In the genomic region with DNA sequence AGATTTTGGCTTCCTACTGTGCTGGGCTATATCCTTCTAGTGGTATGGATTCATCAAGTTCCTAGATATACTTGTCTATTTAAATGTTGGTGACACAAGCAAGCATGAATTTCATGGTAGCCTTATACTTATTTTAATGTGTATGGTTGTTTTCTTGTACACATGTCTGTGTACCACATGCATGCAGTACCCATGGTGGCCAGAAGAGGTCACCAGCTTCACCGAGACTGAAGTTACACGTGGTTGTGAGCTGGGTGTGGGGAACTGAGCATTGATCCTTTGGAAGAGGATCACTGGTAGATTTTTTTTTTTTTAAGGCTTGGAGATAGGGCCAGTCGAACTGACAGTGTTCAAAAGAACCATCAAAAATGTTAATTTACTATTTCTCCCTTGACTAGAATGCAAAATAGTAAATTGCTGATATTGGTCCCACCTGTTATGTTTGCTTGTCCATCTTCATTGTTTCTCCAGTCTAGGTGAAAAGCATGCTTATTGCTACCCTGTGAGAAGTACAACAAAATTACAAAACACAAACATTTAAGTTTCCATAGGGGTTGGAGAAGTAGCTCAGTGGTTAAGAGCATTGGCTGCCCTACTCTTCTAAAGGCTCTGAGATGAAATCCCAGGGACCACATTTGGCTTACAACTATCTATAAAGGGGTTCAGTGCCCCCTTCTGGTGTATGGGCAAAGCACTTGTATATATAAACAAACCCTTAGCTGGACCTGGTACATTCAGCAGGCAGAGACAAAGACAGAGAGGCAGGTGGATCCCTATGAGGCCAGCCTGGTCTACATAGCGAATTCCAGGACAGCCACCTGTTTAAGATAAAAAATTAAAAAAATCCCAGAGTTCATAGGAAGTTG, we compare ENCODE assay signal across 8 mouse cellular contexts. TPM values are rescaled to one million over a fixed set of nuclear protein-coding genes. Genes with fewer than 3 reads are reported as not detected.
DNase-seq lines count a peak whose midpoint lies in the region; ATAC-seq and TF ChIP-seq lines count a peak whose summit lies in the region.

No protein-coding gene starts in this region.

- ATAC-seq in kidney, embryonic 15.5 days (replicated peaks; ENCODE audit: low FRiP score) = no peak

- H3K9me3 ChIP-seq in kidney, embryonic 15.5 days (replicated peaks) = no peaks in the 10 kb centered on the region
- no peaks in the 10 kb centered on the region for H3K9me3 ChIP-seq in E14TG2a.4 (ENCODE audit: low read length)

- H3K27ac ChIP-seq in kidney, embryonic 15.5 days = no peak overlapping the region
- no peak overlapping the region for H3K27ac ChIP-seq in bone marrow, adult 2 months (ENCODE audit: control insufficient read depth, insufficient read depth, low read depth, low read length, poor library complexity)

- no peak overlapping the region for H3K4me2 ChIP-seq in kidney, embryonic 15.5 days

- no peak for TF ChIP-seq POLR2A in bone marrow, adult 2 months (IDR thresholded peaks at IDR 0.05; ENCODE audit: borderline replicate concordance, control insufficient read depth, low read depth, low read length)

- peak; percentile 28 for DNase-seq in kidney, adult 11 months
- DNase-seq in forelimb bud, embryonic 11.5 days (ENCODE audit: low read depth, low spot score) = peak; percentile 50
- DNase-seq in layer of hippocampus, postnatal 10 days (ENCODE audit: low spot score in 2 of 2) = peak; percentile 49 to 54
- DNase-seq in naive thymus-derived CD4-positive, alpha-beta T cell, adult 2 months (ENCODE audit: low read depth) = peak; percentile 84
- no peak for DNase-seq in Muller cell, postnatal 12 days (ENCODE audit: inconsistent ontology term)

- peak; percentile 92 for TF ChIP-seq CTCF in E14TG2a.4 (conservative IDR thresholded peaks at IDR 0.05; ENCODE audit: low read length)
- TF ChIP-seq CTCF in bone marrow, adult 2 months (IDR thresholded peaks at IDR 0.05; ENCODE audit: control insufficient read depth, insufficient read depth, low read length) = peak; percentile 82

- H3K27me3 ChIP-seq in kidney, embryonic 15.5 days = no peaks in the 10 kb centered on the region
- no peaks in the 10 kb centered on the region for H3K27me3 ChIP-seq in E14TG2a.4 (ENCODE audit: insufficient read depth, low read length)

- H3K4me1 ChIP-seq in kidney, embryonic 15.5 days = no peaks in the 10 kb centered on the region
- peaks cover 12% of the 10 kb centered on the region; the same call in 1 of the 2 replicates for H3K4me1 ChIP-seq in E14TG2a.4 (replicated peaks; ENCODE audit: low read depth, low read length)
- no peaks in the 10 kb centered on the region for H3K4me1 ChIP-seq in bone marrow, adult 2 months (ENCODE audit: control insufficient read depth, insufficient read depth, low read length)

- H3K4me3 ChIP-seq in kidney, embryonic 15.5 days (replicated peaks) = no peak overlapping the region
- H3K4me3 ChIP-seq in E14TG2a.4 (replicated peaks; ENCODE audit: low read length) = no peak overlapping the region
- no peak overlapping the region for H3K4me3 ChIP-seq in bone marrow, adult 2 months (replicated peaks; ENCODE audit: control insufficient read depth, low read depth, low read length)

- H3K36me3 ChIP-seq in kidney, embryonic 15.5 days = peaks cover 33% of the 10 kb centered on the region; the same call in 1 of the 2 replicates
- peaks cover 16% of the 10 kb centered on the region; the same call in 1 of the 2 replicates for H3K36me3 ChIP-seq in E14TG2a.4 (ENCODE audit: insufficient read depth, low read length)

- H3K9ac ChIP-seq in kidney, embryonic 15.5 days = no peak overlapping the region

- 64% methylated on average over 4 of the region's 4 CpGs for WGBS in kidney, embryonic 15.5 days
- WGBS in bone marrow, adult 2 months = 45% methylated on average over 4 of the region's 4 CpGs

RNA-seq across cellular contexts. Expression of gene Dph5, which starts 49.3 kb away (rescaled TPM):
- 27.4 and 28.4 TPM in 2 replicates for polyA plus RNA-seq in kidney, embryonic 15.5 days (2015; fragmentation: Nextera tagmentation; extraction: Ambion mirVana)
- polyA plus RNA-seq in bone marrow, adult 2 months (2011; ENCODE audit: insufficient read depth, insufficient read length, low replicate concordance, missing spikeins) = 8.3 and 12.3 TPM in 2 replicates
- 10 to 100 TPM; 12.3 to 13.5 TPM for total RNA-seq in layer of hippocampus, postnatal 10 days (2021)
